Mouse (Mus musculus) frontal cortex, adult 2 months (tissue): Measurements from ENCODE around the gene Acin1. TPM values are rescaled to one million over a fixed set of nuclear protein-coding genes. Genes with fewer than 3 reads are reported as not detected.

Experiments
- DNase-seq, 2 experiments: peaks; one replicate each; pipeline ENCODE4 v3.0.0; 2022; ENCODE audit warnings: low spot score in 1 of 2; ENCODE audit errors: extremely low spot score in 1 of 2
- polyA plus RNA-seq: library from polyadenylated mRNA; depleted of rRNA; stranded (reverse); fragments of >200 nt; gene quantifications from 2 replicates; pipeline ENCODE4 v1.2.3, GENCODE M21; 2012; rRNA removed

Acin1 gene
- polyA plus RNA-seq = 239 and 246 TPM in 2 replicates

DNA sequence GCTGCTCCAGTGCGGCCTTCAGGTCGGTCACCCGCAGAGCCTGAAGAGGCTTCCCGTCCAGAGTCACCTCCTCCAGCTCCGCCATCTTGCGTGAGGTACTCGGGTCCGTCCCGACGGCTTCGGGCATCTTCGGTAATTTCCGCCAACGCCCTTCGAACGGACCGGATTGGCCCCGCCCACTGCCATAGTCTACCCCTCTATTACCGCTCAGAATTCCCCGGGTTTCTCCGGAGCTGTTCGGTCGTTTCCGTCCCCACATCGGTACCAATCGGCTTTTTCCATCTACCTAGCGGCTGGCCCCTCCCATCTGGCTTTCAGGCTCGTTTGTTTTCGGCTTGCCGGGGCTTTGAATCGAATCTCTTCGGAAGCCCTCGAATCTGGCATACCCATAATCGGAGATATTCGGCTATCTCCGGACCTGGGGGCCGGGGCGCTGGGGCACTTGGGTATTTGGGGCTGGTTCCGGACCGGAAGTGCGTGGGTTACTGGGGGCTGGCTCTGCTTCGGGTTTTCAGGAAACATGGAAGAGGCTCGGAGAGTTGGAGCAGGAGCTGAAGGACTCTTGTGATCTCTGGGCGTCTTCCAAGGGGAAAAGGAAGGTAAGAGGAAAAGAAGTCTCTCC lies at the start of gene Acin1:
TSS of gene Acin1 (minus strand) at position 410 of the 622 bp plus-strand sequence.
- DNase-seq = peak; percentile 100

DNA sequence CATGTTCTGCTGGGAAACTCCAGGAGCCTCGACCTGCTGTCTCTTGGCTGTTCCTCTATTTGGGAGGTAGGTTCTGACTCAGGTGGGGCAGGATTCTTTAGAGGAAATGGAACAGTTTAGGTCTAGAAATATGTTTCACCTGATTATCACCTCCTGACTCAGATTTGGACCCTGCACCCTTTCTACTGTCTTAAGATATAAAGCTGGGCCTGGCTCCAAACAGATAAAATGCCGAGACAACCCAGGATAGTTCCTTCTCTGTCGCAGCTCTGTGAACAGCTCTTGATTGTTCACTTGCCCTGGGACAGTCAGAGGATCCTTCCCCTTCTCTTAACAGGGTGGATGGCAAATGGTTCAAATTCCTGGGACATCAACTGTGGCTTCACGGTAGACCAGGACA lies 48.5 kb upstream of the Acin1 start:
- no peak for DNase-seq

GRCm38 (mm10) chr14:54734004-54734403 lies 47.3 kb upstream of the Acin1 start:
- no peak for DNase-seq

DNA sequence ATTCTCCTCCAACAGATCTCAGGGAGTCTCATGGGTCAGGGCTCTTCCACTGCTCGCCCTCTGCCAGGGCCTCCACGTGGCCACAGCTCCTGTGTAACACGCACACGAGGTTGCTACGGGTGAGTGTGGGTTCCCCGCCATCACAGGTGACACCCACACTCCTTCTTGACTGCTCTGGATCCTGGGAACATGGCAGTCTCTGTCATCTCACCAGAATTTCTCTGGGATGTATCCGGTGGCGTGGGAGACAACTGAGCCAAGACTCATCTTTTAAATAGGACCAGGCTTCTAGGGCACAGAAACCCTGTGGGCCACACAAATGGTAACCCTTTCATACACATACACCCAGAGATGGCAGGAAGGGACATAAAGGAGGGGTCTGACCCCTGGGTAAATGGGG lies 45.5 kb upstream of the Acin1 start:
- DNase-seq = no peak

- no peak for DNase-seq
Measured at GRCm38 (mm10) chr14:54730305-54730704, 43.6 kb upstream of the Acin1 start.

DNA sequence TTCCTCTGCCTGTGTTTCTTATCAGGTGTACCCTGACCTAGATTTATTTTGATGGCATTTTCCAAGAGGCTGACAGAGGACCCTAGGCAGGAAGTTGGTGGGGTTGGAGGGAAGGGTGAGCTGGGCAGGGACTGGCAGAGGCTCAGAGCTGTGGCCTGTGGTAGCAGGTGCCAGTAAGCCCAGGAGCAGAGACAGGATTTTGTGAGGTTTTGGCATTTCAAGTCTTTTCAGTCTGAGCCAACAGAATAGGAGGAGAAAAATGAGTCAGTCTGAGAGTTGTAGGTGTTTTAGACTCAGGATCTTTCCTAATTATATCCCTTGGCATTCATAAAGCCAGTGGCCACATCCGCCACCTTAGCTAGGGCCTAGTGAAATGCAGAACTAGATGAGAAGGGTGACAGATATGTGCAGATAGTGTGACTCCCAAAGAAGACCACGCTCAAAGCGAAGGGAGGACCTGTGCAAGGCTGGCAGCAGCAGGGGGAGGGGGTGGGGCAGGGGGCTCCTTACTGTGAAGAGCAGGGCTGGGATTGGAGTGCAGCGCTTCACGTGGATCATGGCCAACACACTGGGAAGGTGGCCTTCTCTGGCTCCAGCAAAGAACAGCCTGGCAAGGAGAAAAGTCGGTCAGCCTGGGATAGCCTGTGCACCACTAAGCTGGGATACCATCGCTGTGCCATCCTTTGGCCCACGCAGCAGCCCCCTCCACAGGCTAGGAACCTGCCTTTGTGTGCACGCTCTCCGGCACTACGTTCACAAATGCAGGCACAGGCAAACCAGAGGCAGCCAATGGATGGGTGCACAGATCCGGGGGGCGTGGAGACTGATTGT lies 42.3 kb upstream of the Acin1 start:
- DNase-seq = peak; percentile 56 to 62

- DNase-seq = no peak
Measured at GRCm38 (mm10) chr14:54727565-54727964, 40.8 kb upstream of the Acin1 start.

GRCm38 (mm10) chr14:54724049-54724448 lies 37.3 kb upstream of the Acin1 start:
- DNase-seq = no peak

GRCm38 (mm10) chr14:54721711-54722110 lies 35.0 kb upstream of the Acin1 start:
- DNase-seq = no peak

DNA sequence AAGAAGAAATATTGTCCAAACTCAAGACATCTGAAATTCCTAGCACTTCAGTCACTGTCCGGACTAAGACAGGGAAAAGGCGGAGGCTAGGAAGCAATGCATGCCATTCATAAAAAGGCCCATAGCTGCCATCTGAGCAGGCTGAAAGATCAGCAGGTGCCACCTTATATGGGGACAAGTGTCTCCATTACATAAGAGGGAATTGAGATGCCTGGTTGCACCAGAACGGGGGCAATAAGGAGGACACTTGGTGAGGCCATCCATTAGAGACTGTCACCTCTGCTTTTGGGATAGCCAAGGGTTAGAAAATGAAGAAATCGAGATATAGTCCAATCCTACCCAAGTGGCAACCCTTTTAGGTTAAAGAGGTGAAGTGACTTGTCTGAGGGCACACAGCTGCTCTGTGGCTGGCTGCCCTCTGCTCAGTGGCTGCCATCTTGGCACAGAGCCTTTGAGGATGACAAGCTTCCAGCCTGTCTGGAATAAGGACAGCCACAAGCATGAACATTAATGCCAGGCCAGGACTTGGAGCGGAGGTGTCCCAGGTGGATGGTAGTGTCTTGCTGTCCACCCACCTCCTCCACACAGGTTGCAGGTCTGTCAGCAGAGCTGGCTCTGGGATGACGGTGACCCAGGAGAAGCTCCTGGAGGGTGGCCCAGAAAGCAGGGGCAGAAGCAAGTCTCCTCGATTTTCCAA lies 34.1 kb upstream of the Acin1 start:
- DNase-seq = no peak

GRCm38 (mm10) chr14:54720041-54720440 lies 33.3 kb upstream of the Acin1 start:
- DNase-seq = no peak

DNA sequence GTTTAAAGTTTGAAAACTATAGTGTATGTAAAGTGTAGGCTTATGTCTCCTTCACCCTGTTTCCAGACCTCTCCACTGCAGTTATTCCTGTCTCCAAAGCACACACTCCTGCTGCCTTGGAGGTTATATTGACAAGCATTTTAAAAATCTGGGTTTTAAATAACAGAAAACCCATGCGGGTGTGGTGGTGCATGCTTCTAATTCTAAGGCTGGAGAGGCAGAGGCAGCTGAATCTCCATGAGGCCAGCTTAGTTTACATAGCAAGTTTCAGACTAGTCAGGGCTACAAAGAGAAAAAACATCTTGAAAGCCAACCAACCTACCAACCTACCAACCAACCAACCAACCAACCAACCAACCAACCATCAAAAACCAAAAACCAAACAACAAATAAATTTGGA lies 28.7 kb upstream of the Acin1 start:
- no peak for DNase-seq

DNA sequence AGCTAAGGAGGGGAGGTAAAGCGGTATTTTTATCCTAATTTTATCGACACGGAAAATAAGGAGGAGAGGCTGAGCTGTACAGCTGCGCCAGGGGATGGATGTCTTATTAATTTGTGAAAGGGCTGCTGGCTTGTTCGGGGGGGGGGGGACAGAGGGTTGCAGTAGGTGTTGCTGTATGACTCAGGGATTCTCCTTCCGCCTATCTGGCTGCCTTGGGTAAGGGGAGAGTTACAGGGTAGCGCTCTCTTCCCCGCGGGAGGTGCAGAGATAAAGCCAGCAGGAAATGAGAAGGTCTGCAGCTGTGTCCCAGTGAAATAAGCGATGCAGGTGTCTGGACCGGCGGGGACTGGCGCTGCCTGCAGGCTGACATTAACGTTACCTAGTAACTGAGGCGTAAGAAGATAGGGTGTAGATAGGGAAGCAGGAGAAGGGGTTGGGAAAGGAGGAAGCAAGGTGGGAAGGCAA lies 27.9 kb upstream of the Acin1 start:
- DNase-seq = peak in 1 of 2 experiments; percentile 42

- DNase-seq = peak; percentile 62 to 94
Measured at GRCm38 (mm10) chr14:54714121-54714520, 27.4 kb upstream of the Acin1 start.

DNA sequence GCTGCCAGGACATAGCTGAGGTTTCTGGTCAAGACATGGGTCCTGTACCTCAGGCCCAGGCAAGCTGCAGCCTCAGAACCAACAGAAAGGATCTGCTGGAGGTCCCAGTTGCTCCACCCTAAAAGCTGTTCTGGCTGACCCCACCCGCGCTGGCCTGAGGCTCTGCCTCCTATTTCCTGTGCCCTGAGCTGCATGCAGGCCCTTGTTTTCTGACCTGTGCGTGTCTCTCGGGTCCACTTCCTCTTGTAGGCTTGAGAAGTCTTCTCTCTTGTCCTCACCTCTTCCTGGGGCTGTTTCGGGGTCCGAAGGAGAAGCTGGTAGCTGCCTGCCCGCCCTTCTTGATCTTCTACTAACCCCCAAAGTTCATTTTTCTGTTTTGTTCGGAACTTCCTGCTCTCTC lies 26.1 kb upstream of the Acin1 start:
- DNase-seq = no peak

- DNase-seq = no peak
Measured at GRCm38 (mm10) chr14:54712074-54712473, 25.3 kb upstream of the Acin1 start, which contains the start of gene Cebpe. Gene Cebpe, minus strand, starts transcription at chr14:54712174.

DNA sequence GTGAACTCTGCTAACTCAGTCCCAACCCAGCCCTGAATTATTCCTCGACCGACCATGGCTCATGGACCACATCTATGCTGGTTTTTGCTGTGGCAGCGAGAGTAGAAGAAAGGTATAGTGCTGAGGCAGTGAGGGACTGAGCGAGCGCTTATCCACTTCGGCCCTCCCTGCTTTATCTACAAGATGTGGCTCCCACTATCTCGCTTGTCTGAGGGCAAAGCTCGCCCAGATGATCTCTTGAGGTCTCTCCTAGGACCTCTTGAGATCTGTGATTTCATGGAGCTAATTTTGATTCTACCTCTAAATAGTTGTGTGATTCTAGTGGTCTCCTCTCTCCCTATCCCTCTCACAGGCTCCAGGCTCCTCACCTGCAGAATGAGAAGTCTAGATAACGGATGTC lies 22.3 kb upstream of the Acin1 start:
- no peak for DNase-seq

DNA sequence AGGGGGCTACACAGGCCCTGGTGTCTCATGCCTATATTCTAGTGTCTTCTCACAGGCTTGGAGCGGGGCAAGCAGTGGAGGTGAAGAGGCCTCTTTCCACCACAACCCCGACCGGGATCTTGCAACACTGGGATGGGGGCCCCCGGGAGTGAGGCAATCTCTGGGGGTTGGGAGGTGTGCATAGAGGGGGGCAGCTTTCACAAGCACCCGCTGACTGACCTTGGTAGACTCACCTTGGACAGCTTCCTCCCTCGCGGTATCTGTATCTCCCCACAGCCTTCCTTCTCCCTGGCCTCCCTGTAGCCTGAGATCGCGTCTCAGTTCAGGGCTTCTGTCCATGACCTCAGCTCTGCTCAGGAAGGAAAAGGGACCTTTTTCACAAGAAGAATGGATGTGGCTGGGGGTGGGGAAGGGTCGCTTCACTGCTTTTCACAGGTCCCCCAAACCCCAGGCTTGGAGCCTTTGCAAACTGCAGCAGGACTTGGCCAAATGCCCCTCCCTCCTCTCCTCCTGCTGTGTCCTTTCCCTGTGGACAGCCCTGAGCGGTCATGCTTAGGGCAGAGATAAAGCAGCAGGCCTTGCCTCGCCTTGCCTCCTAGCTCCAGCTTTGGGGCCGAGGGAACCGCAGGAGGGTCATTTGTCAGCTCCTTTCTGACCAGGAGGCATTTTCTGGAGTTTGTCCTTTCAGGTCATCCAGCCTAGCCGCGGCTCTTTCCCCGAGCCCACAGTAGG lies 20.0 kb upstream of the Acin1 start:
- DNase-seq = no peak

- DNase-seq = no peak
Measured at GRCm38 (mm10) chr14:54705844-54706243, 19.1 kb upstream of the Acin1 start.

DNA sequence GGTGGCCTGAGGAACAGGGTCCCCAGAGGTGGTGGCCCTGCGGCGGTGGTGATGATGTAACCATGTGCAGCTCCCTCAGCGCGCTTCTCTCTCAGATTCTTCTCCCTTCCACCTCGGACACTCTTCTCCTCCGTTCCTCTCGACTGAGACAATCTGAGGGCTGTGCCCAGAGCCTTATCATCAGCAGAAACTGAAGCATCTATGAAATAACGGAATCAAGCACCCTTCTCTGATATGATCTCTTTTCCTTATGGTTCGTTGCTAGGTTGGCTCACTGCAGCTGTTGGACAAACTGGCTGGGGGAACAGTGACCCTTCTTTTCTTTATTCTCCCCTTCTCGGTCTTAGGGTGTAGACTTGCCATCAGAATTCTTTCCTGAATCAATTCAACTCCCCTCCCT lies 16.5 kb upstream of the Acin1 start:
- no peak for DNase-seq

GRCm38 (mm10) chr14:54701298-54701697 lies 14.6 kb upstream of the Acin1 start:
- peak in 1 of 2 experiments; percentile 84 for DNase-seq
